Mouse (Mus musculus): Measurements from ENCODE around the gene Dus3l. TPM values are rescaled to one million over a fixed set of nuclear protein-coding genes. Genes with fewer than 3 reads are reported as not detected.
A peak's percentile ranks its signal among the peaks of the same experiment; 100 is the strongest.

Dus3l gene
- polyA plus RNA-seq, 1 experiment, result 98.4 TPM

DNA sequence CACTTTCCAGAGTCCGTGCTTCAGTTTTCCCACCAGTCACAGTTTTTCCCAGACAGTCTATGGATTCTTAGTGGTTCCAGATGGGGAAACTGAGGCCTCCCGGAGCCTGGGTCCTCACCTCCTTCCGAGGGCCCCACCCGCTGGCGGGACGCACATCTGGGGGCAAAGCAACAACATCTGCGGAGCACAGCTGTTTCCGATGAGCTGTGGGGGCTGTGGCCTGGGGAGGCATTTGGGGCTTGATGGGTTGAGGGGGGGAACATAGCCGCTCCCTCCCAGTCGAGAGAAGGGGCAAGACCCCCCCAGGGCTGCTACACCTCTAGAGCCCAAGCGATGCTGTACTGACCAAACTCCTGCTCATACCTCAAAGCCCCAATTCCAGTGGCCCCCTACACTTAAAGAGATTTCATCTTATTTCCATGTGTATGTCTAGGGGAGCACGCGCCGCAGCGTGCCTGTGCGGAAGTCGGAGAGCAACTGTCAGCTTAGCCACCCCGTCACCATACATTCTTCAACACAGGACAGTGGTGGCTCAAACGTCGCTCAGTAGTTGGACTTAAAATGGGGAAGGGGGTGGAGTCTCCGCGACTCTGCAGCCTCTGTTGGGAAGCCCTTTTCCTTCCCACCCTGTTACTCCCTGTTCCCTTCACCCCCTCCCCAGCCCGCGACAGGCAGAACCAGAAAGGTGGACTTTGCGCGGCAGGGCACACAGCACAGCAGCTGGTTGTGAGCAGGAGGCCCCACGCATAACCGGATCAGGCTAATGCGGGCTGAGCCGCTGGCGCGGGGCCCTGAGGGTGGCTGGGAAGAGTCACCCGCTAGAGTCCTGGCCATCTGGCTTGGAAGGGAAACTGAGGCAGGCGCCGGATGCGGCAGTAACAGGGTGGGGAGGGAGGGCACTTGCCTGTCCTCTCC, 10.0 kb upstream of the Dus3l start:
- Histone ChIP-seq H3K4me3 (ENCODE audit: extremely low read depth, insufficient read depth, insufficient read length) (no peak overlapping the region), H3K36me3 (ENCODE audit: control insufficient read depth, insufficient read depth, low read length) (no peaks in the 10 kb centered on the region), H3K4me1 (ENCODE audit: control insufficient read depth, insufficient read depth, insufficient read length) (peaks cover 8% of the 10 kb centered on the region; the same call in 1 of the 2 replicates), H3K27ac (ENCODE audit: insufficient read depth, low read length) (no peak overlapping the region), H3K27me3 (ENCODE audit: control insufficient read depth, insufficient read depth, low read length) (peaks cover 23% of the 10 kb centered on the region)
- 10% methylated on average over 36 of the region's 36 CpGs for WGBS
- no peak for DNase-seq (ENCODE audit: low read depth in 1 of 2, low spot score in 2 of 2)
- no peak for TF ChIP-seq CTCF (IDR thresholded peaks at IDR 0.05; ENCODE audit: extremely low read depth, insufficient read depth, insufficient read length, insufficient replicate concordance)
- TF ChIP-seq POLR2A (IDR thresholded peaks at IDR 0.05; ENCODE audit: low read depth, low read length), result no peak

DNA sequence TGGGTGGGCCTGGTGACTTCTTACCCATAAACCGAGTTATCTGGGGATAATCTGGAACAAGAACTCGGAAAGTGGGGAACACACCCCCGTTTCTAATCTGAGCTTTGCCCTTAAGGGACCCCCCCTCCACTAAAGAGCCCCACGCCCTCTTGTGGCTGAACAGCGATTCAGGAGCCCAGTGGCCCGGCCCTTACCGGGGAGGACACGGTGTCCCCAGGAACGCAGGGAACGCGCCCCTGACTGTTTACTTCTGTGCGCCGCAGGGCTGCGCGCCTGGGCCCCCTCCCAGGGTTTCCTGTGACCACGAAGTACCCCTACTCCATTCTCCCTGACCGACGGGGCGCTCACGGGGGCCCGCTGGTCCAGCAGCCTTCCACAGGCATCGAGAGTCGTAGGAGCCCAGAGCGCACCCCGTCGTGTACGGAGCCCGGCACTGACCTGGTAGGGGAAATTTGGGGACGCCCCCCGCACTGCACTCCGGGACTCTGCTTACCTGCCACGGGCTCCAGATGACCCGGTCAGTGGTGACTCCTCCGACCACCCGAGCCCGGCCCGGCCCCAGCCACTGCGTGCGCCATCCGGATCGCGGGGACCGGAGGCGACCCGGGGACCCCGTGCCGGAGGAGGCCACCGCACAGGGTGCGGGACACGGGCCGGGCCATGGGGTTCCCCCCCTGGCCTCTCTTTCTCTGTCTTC, 7.7 kb upstream of the Dus3l start:
- no peaks in the 10 kb centered on the region for H3K36me3 ChIP-seq (ENCODE audit: control insufficient read depth, insufficient read depth, low read length)
- no peak for DNase-seq (ENCODE audit: low read depth in 1 of 2, low spot score in 2 of 2)
- WGBS, result 5% methylated on average over 51 of the region's 51 CpGs
- H3K4me1 ChIP-seq (ENCODE audit: control insufficient read depth, insufficient read depth, insufficient read length), result peaks cover 12% of the 10 kb centered on the region; the same call in 1 of the 2 replicates
- no peak overlapping the region for H3K27ac ChIP-seq (ENCODE audit: insufficient read depth, low read length)
- peak overlapping the region; percentile 35; the same call in 1 of the 2 replicates for H3K4me3 ChIP-seq (ENCODE audit: extremely low read depth, insufficient read depth, insufficient read length)
- TF ChIP-seq POLR2A (IDR thresholded peaks at IDR 0.05; ENCODE audit: low read depth, low read length) (no peak), CTCF (IDR thresholded peaks at IDR 0.05; ENCODE audit: extremely low read depth, insufficient read depth, insufficient read length, insufficient replicate concordance) (no peak)
- peaks cover 16% of the 10 kb centered on the region for H3K27me3 ChIP-seq (ENCODE audit: control insufficient read depth, insufficient read depth, low read length)

DNA sequence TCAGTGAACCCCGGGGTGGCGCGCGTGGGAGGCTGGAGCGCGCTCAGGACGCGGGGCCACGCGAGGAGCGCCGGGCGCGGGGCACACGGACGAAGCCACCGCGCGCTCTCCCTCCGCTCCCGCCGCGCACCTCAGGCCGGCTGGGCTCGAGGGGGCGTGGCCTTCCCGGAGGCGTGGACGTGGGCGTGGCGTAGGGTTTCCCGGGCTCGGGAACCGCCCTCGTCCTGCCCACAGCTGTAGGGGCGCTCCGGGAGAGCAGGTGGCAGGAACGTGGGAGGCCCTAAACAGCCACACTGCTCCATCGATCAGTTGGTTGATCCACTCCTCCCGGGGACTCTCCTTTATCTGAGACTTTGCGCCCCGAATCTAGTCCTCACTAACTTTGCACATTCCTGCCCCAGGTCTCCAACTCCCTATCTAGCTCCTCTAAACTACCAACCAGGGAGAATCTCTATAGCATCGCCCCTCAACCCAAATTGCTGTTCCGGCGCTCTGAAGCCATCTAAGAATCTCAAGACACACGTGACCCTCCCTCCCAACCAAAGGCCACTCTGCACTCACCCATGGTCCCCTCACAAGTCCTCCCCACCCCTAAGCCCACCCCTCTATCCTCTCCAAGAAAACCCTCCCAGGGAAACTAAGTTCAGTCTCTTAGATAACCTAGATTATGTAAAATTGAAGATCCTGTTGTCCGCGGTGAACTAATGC, 7.0 kb upstream of the Dus3l start, which contains the start of gene Nrtn:
Gene Nrtn (minus strand): TSS at position 115 of the 708 bp plus-strand sequence.
- peak in 1 of 2 experiments; percentile 53 for DNase-seq (ENCODE audit: low read depth in 1 of 2, low spot score in 2 of 2)
- Histone ChIP-seq H3K4me3 (ENCODE audit: extremely low read depth, insufficient read depth, insufficient read length) (peak within 1 kb of the TSS; percentile 35; the same call in 1 of the 2 replicates), H3K27ac (ENCODE audit: insufficient read depth, low read length) (no peak within 1 kb of the TSS), H3K36me3 (ENCODE audit: control insufficient read depth, insufficient read depth, low read length) (no peaks in the 10 kb centered on the region), H3K27me3 (ENCODE audit: control insufficient read depth, insufficient read depth, low read length) (peaks cover 16% of the 10 kb centered on the region), H3K4me1 (ENCODE audit: control insufficient read depth, insufficient read depth, insufficient read length) (peaks cover 15% of the 10 kb centered on the region; the same call in 1 of the 2 replicates)
- TF ChIP-seq CTCF (IDR thresholded peaks at IDR 0.05; ENCODE audit: extremely low read depth, insufficient read depth, insufficient read length, insufficient replicate concordance) (no peak), POLR2A (IDR thresholded peaks at IDR 0.05; ENCODE audit: low read depth, low read length) (no peak)
- WGBS, result 1% methylated on average over 41 of the region's 48 CpGs

DNA sequence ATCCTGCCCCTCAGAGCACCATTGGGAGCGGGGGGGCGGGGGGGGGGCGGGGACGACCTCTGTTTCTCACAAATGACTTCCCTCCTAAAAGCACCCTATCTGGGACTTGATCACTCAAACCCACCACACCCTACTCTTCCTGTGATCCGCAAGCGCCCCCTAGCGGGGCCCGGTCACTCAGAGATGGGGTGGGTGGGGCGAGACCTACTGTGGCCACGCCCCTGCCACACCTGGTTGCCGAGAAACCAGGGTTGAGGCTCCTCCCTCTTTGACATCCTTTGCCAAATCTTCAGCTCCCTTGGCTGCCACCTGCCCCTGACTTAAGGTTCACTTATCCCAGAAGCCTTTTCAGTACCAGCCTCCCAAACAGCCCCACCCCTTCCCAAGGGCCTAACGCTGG, 6.4 kb upstream of the Dus3l start:
- H3K27ac ChIP-seq (ENCODE audit: insufficient read depth, low read length), result no peak overlapping the region

DNA sequence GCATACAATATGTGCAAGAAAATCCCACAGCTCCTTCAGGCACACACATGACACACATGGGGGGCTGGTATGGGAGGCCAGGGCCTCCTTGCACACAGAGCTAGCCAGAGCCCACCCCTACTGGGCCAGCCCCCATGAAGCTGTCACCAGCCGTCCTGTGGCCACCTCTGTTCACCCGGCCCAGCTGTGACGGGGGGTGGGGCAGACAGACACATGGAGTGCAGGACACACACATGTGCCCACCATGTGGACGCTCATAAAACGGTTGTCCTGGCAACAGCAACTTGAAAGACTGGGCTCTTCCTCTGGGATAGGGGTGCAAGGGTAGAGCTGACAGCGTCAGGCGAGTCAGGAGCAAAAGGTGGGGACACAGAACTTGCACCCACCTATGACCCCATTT, 5.3 kb upstream of the Dus3l start:
- TF ChIP-seq CTCF (IDR thresholded peaks at IDR 0.05; ENCODE audit: extremely low read depth, insufficient read depth, insufficient read length, insufficient replicate concordance) (no peak), POLR2A (IDR thresholded peaks at IDR 0.05; ENCODE audit: low read depth, low read length) (no peak)
- no peak for DNase-seq (ENCODE audit: low read depth in 1 of 2, low spot score in 2 of 2)
- Histone ChIP-seq H3K27ac (ENCODE audit: insufficient read depth, low read length) (no peak overlapping the region), H3K27me3 (ENCODE audit: control insufficient read depth, insufficient read depth, low read length) (peaks cover 14% of the 10 kb centered on the region), H3K4me3 (ENCODE audit: extremely low read depth, insufficient read depth, insufficient read length) (no peak overlapping the region), H3K36me3 (ENCODE audit: control insufficient read depth, insufficient read depth, low read length) (no peaks in the 10 kb centered on the region), H3K4me1 (ENCODE audit: control insufficient read depth, insufficient read depth, insufficient read length) (peaks cover 21% of the 10 kb centered on the region)
- WGBS, result 85% methylated on average over 7 of the region's 7 CpGs

More for the DNA sequence above, 6.4 kb upstream of the Dus3l start:
- no peak for TF ChIP-seq POLR2A (IDR thresholded peaks at IDR 0.05; ENCODE audit: low read depth, low read length)
- TF ChIP-seq CTCF (IDR thresholded peaks at IDR 0.05; ENCODE audit: extremely low read depth, insufficient read depth, insufficient read length, insufficient replicate concordance), result 0 out of 2 replicates have a peak, but pooled peaks have one; percentile 35
- H3K27me3 ChIP-seq (ENCODE audit: control insufficient read depth, insufficient read depth, low read length), result peaks cover 16% of the 10 kb centered on the region
- H3K4me1 ChIP-seq (ENCODE audit: control insufficient read depth, insufficient read depth, insufficient read length), result peaks cover 19% of the 10 kb centered on the region
- H3K36me3 ChIP-seq (ENCODE audit: control insufficient read depth, insufficient read depth, low read length), result no peaks in the 10 kb centered on the region
- no peak overlapping the region for H3K4me3 ChIP-seq (ENCODE audit: extremely low read depth, insufficient read depth, insufficient read length)
- WGBS, result 7% methylated on average over 12 of the region's 12 CpGs
- DNase-seq (ENCODE audit: low read depth in 1 of 2, low spot score in 2 of 2), result peak; percentile 41 to 72

DNA sequence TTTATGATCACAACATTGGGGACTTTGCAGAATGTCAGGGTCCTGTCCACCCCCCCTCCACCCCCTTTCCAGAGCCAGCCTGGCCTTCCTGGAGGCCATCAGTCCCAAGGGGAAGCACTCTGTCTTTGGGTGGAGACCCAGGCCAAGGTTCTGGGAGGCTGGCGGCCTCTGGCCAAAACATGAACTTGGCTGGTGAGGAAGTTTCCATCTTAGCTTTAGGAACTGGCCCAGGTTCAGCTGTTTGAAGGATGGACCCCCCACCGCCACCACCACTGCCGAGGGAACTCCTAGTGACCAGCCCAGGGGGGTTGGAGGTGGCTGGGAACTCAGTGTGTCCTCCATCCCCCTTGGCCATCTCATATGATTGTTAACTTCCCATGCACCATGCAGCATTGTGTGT, 3.5 kb upstream of the Dus3l start:
- Histone ChIP-seq H3K4me3 (ENCODE audit: extremely low read depth, insufficient read depth, insufficient read length) (no peak overlapping the region), H3K27me3 (ENCODE audit: control insufficient read depth, insufficient read depth, low read length) (peaks cover 9% of the 10 kb centered on the region), H3K4me1 (ENCODE audit: control insufficient read depth, insufficient read depth, insufficient read length) (peaks cover 26% of the 10 kb centered on the region), H3K36me3 (ENCODE audit: control insufficient read depth, insufficient read depth, low read length) (no peaks in the 10 kb centered on the region), H3K27ac (ENCODE audit: insufficient read depth, low read length) (no peak overlapping the region)
- WGBS, result 80% methylated on average over 3 of the region's 3 CpGs
- DNase-seq (ENCODE audit: low read depth in 1 of 2, low spot score in 2 of 2), result no peak
- no peak for TF ChIP-seq POLR2A (IDR thresholded peaks at IDR 0.05; ENCODE audit: low read depth, low read length)
- no peak for TF ChIP-seq CTCF (IDR thresholded peaks at IDR 0.05; ENCODE audit: extremely low read depth, insufficient read depth, insufficient read length, insufficient replicate concordance)
